Mouse (Mus musculus) MEL (cell line): ENCODE measurements around the gene Nf1. TPM values are rescaled to one million over a fixed set of nuclear protein-coding genes. Genes with fewer than 3 reads are reported as not detected.

Experiments
- DNase-seq: peaks from one replicate; pipeline ENCODE4 v3.0.0; 2011; ENCODE audit warnings: low read depth, low spot score
- H3K27ac ChIP-seq: 2 replicates; pipeline ENCODE4 v1.5.1; 2012; ENCODE audit warnings: low read depth, mild to moderate bottlenecking, control low read depth, low read length, moderate library complexity; ENCODE audit not compliant: control insufficient read depth
- H3K27me3 ChIP-seq, 2 experiments: fragments of 150-350 bp in 1 of 2; sonication (generic) in 1 of 2; 2 replicates each; pipeline ENCODE4 v1.6.1; 2012; ENCODE audit warnings: low read length in 2 of 2, mild to moderate bottlenecking in 2 of 2, improper control_type of control experiment in 1 of 2, moderate library complexity in 1 of 2; ENCODE audit not compliant: insufficient read depth in 2 of 2, control insufficient read depth in 1 of 2
- H3K36me3 ChIP-seq, 2 experiments: 2 replicates each; pipeline ENCODE4 v1.6.1; 2012 to 2014; ENCODE audit warnings: low read length in 2 of 2, improper control_type of control experiment in 1 of 2, inconsistent platforms in 1 of 2, mild to moderate bottlenecking in 1 of 2; ENCODE audit not compliant: insufficient read depth in 2 of 2, control insufficient read depth in 1 of 2
- H3K4me1 ChIP-seq, 2 experiments: fragments of 150-350 bp in 1 of 2; sonication (generic) in 1 of 2; 2 replicates each; pipeline ENCODE4 v1.6.1; 2012; ENCODE audit warnings: low read length in 2 of 2, improper control_type of control experiment in 1 of 2, mild to moderate bottlenecking in 1 of 2; ENCODE audit not compliant: insufficient read depth in 2 of 2, control insufficient read depth in 1 of 2
- H3K4me3 ChIP-seq, 2 experiments: fragments of 150-350 bp in 1 of 2; sonication (generic) in 1 of 2; 2 replicates each; pipeline ENCODE4 v1.5.1; 2012; ENCODE audit warnings: low read depth in 2 of 2, low read length in 2 of 2, mild to moderate bottlenecking in 2 of 2, moderate library complexity in 2 of 2, control low read depth in 1 of 2, improper control_type of control experiment in 1 of 2; ENCODE audit not compliant: control insufficient read depth in 1 of 2, insufficient read depth in 1 of 2
- H3K79me2 ChIP-seq: 2 replicates; pipeline ENCODE4 v1.6.1; 2012; ENCODE audit warnings: mild to moderate bottlenecking, low read length, moderate library complexity; ENCODE audit not compliant: control insufficient read depth, poor library complexity, insufficient read depth
- H3K9ac ChIP-seq: 2 replicates; pipeline ENCODE4 v1.6.1; 2012; ENCODE audit warnings: low read depth, mild to moderate bottlenecking, control low read depth, low read length, moderate library complexity; ENCODE audit not compliant: control insufficient read depth, poor library complexity, severe bottlenecking
- H3K9me3 ChIP-seq: fragments of 150-350 bp; sonication (generic); replicated peaks from 2 replicates; pipeline ENCODE4 v1.6.1; 2012; ENCODE audit warnings: mild to moderate bottlenecking, low read length, improper control_type of control experiment, moderate library complexity; ENCODE audit not compliant: insufficient read depth
- CHD2 ChIP-seq: IDR thresholded peaks from 2 replicates; pipeline ENCODE4 v1.6.1; 2011; ENCODE audit warnings: low read length, improper control_type of control experiment
- ELF1 ChIP-seq: IDR thresholded peaks from 2 replicates; pipeline ENCODE4 v1.6.1; 2014; ENCODE audit warnings: low read depth, mild to moderate bottlenecking, inconsistent platforms, low read length, improper control_type of control experiment, moderate library complexity
- EP300 ChIP-seq, 2 experiments: IDR thresholded peaks; 2 replicates each; pipeline ENCODE4 v1.6.1; 2011; ENCODE audit warnings: improper control_type of control experiment in 2 of 2, low read length in 2 of 2, low read depth in 1 of 2, mild to moderate bottlenecking in 1 of 2
- GABPA ChIP-seq: IDR thresholded peaks from 2 replicates; pipeline ENCODE4 v1.6.1; 2012; ENCODE audit warnings: low read depth, mild to moderate bottlenecking, inconsistent platforms, low read length, improper control_type of control experiment, moderate library complexity
- JUND ChIP-seq: IDR thresholded peaks from 2 replicates; pipeline ENCODE4 v1.6.1; 2011; ENCODE audit warnings: low read depth, mild to moderate bottlenecking, improper control_type of control experiment, low read length
- KAT2A ChIP-seq: conservative IDR thresholded peaks from 2 replicates; pipeline ENCODE4 v1.6.1; 2012; ENCODE audit warnings: low read depth, low read length, improper control_type of control experiment, inconsistent platforms
- MAX ChIP-seq: IDR thresholded peaks from 2 replicates; pipeline ENCODE4 v1.6.1; 2011; ENCODE audit warnings: low read length, improper control_type of control experiment
- MEF2A ChIP-seq: IDR thresholded peaks from 2 replicates; pipeline ENCODE4 v1.6.1; 2014; ENCODE audit warnings: low read depth, mild to moderate bottlenecking, inconsistent platforms, low read length, improper control_type of control experiment; ENCODE audit not compliant: poor library complexity, insufficient replicate concordance, severe bottlenecking; ENCODE audit errors: extremely low read depth
- NELFE ChIP-seq: IDR thresholded peaks from 2 replicates; pipeline ENCODE4 v1.6.1; 2011; ENCODE audit warnings: low read depth, low read length, improper control_type of control experiment
- POLR2A ChIP-seq, 2 experiments: IDR thresholded peaks; 2 replicates each; pipeline ENCODE4 v1.6.1; 2011 to 2012; ENCODE audit warnings: low read length in 2 of 2, mild to moderate bottlenecking in 2 of 2, control low read depth in 1 of 2, improper control_type of control experiment in 1 of 2, low read depth in 1 of 2, moderate library complexity in 1 of 2; ENCODE audit not compliant: control insufficient read depth in 1 of 2, insufficient read depth in 1 of 2, poor library complexity in 1 of 2
- POLR2AphosphoS2 ChIP-seq: IDR thresholded peaks from 2 replicates; pipeline ENCODE4 v1.6.1; 2011; ENCODE audit warnings: low read length, improper control_type of control experiment
- POLR2AphosphoS5 ChIP-seq: IDR thresholded peaks from 2 replicates; pipeline ENCODE4 v1.6.1; 2012; ENCODE audit warnings: low read depth, borderline replicate concordance, mild to moderate bottlenecking, inconsistent platforms, low read length, moderate library complexity, mixed read lengths
- RAD21 ChIP-seq: IDR thresholded peaks from 2 replicates; pipeline ENCODE4 v1.6.1; 2011; ENCODE audit warnings: mild to moderate bottlenecking, low read depth, low read length, improper control_type of control experiment
- RCOR1 ChIP-seq: IDR thresholded peaks from 2 replicates; pipeline ENCODE4 v1.6.1; 2012; ENCODE audit warnings: low read depth, mild to moderate bottlenecking, inconsistent platforms, low read length, improper control_type of control experiment
- SIN3A ChIP-seq: IDR thresholded peaks from 2 replicates; pipeline ENCODE4 v1.6.1; 2012; ENCODE audit warnings: low read length, improper control_type of control experiment, inconsistent platforms
- SMC3 ChIP-seq: IDR thresholded peaks from 2 replicates; pipeline ENCODE4 v1.6.1; 2011; ENCODE audit warnings: low read depth, low read length, improper control_type of control experiment
- TBP ChIP-seq: IDR thresholded peaks from 2 replicates; pipeline ENCODE4 v1.8.0; 2011; ENCODE audit warnings: low read depth, low read length, improper control_type of control experiment
- TCF12 ChIP-seq: IDR thresholded peaks from 2 replicates; pipeline ENCODE4 v1.6.1; 2014; ENCODE audit warnings: low read depth, mild to moderate bottlenecking, inconsistent platforms, low read length, improper control_type of control experiment, moderate library complexity
- USF1 ChIP-seq: IDR thresholded peaks from 2 replicates; pipeline ENCODE4 v1.6.1; 2014; ENCODE audit warnings: low read depth, mild to moderate bottlenecking, inconsistent platforms, low read length, improper control_type of control experiment, moderate library complexity
- USF2 ChIP-seq, 2 experiments: IDR thresholded peaks; 2 replicates each; pipeline ENCODE4 v1.6.1; 2011 to 2012; ENCODE audit warnings: improper control_type of control experiment in 2 of 2, low read length in 2 of 2, borderline replicate concordance in 1 of 2, inconsistent platforms in 1 of 2, low read depth in 1 of 2, mild to moderate bottlenecking in 1 of 2; ENCODE audit not compliant: insufficient read depth in 1 of 2
- polyA plus RNA-seq, 2 experiments: library from polyadenylated mRNA; stranded (reverse) in 1 of 2; unstranded in 1 of 2; fragments of >175 nt in 1 of 2; fragments of >200 nt in 1 of 2; gene quantifications; 2 replicates each; pipeline versions ENCODE4 v1.2.1 to v1.2.4; 2012; ENCODE audit warnings: low replicate concordance in 2 of 2, low read depth in 1 of 2; ENCODE audit not compliant: insufficient read length in 2 of 2, insufficient read depth in 1 of 2, missing spikeins in 1 of 2
- total RNA-seq: library from RNA; depleted of rRNA; stranded (reverse); fragments of 300-350 nt; gene quantifications from 2 replicates; pipeline ENCODE4 v1.2.3, GENCODE M21; 2012

Gene Nf1
- total and polyA plus RNA-seq, 3 experiments = 13.2 to 108 (median 20.3) TPM

DNA sequence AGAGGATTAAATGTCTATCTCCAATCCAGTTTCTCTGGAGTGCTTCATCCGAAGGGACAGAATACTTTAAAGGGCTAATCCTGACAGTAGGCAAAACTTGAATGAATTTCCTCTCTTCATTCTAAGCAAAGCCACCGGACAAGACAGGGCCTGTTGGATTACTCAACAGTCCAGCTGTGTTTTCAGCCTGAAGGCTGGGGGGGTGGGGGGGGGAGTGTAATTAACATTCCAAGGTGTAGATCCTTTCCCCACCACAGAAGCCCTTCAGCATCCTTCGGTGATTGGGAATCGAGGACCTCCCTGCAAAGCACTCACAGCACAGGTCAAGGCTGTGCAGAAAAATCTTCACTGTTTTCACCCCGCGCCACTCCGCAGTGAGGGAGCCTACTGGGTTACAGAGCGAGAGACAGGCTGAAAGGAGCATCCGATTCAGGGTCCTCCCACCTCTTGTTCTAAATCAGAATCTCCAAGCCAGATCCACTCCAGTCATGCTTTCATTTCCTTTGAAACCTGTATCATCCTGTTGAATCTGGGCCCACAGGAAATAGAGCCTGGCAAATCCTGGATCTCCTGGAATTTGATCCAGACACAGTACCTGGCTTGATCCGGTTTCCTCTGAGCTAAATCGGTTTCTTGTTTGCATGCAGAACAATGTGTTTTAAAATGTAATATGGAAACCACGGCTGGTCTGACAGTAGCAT is 15.4 kb upstream of the Nf1 start:
- Histone ChIP-seq H3K27ac (no peak overlapping the region), H3K9me3 (no peaks in the 10 kb centered on the region), H3K79me2 (no peaks in the 10 kb centered on the region), H3K36me3 (no peaks in the 10 kb centered on the region), H3K9ac (no peak overlapping the region), H3K4me1 (peaks cover 0 to 2% of the 10 kb centered on the region in 2 experiments; a peak in 2 of 4 replicates), H3K4me3 (no peak overlapping the region), H3K27me3 (peaks cover 0 to 2% of the 10 kb centered on the region in 2 experiments; a peak in 1 of 4 replicates)
- DNase-seq = no peak
- TF ChIP-seq CHD2 = no peak
- TF ChIP-seq USF1 = no peak
- no peak for TF ChIP-seq RCOR1
- TF ChIP-seq POLR2A (IDR thresholded peaks at IDR 0.05; ENCODE audit: control insufficient read depth in 1 of 2, insufficient read depth in 1 of 2, low read depth in 1 of 2, low read length in 2 of 2, poor library complexity in 1 of 2) = no peak
- TF ChIP-seq ELF1 = no peak
- TF ChIP-seq EP300 (IDR thresholded peaks at IDR 0.05; ENCODE audit: low read depth in 1 of 2, low read length in 2 of 2) = no peak
- no peak for TF ChIP-seq USF2 (IDR thresholded peaks at IDR 0.05; ENCODE audit: borderline replicate concordance in 1 of 2, insufficient read depth in 1 of 2, low read depth in 1 of 2, low read length in 2 of 2)
- no peak for TF ChIP-seq JUND

DNA sequence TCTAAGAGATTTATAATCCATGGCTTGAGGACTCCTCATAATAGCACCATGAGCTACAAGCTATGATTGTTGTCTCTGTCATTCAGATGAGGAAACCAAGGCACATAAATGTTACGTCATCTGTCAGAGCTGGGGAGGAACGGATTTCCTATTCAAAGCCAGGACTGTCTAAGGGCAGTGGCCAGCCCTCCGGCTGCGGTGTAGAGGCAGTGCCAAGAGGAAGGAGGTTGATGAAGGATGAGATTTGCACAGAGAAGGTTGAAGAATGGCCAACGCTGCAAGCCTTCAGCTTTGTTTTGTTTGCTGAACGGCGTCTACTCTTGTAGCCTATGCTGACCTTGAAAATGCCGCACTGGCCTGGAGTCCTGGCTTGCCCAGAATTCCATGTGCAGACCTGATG is 13.8 kb upstream of the Nf1 start:
- H3K27ac ChIP-seq = no peak overlapping the region
- no peaks in the 10 kb centered on the region for H3K79me2 ChIP-seq
- H3K4me1 ChIP-seq = peaks cover 0 to 3% of the 10 kb centered on the region in 2 experiments; a peak in 2 of 4 replicates
- H3K4me3 ChIP-seq = no peak overlapping the region
- DNase-seq = no peak
- no peak overlapping the region for H3K9ac ChIP-seq
- no peaks in the 10 kb centered on the region for H3K9me3 ChIP-seq
- TF ChIP-seq MAX (no peak), POLR2AphosphoS2 (no peak), MEF2A (no peak), SIN3A (no peak), ELF1 (no peak), RCOR1 (no peak), TBP (no peak), USF2 (IDR thresholded peaks at IDR 0.05; ENCODE audit: borderline replicate concordance in 1 of 2, insufficient read depth in 1 of 2, low read depth in 1 of 2, low read length in 2 of 2) (no peak), GABPA (no peak)
- no peaks in the 10 kb centered on the region for H3K36me3 ChIP-seq
- peaks cover 0 to 2% of the 10 kb centered on the region in 2 experiments; a peak in 1 of 4 replicates for H3K27me3 ChIP-seq

DNA sequence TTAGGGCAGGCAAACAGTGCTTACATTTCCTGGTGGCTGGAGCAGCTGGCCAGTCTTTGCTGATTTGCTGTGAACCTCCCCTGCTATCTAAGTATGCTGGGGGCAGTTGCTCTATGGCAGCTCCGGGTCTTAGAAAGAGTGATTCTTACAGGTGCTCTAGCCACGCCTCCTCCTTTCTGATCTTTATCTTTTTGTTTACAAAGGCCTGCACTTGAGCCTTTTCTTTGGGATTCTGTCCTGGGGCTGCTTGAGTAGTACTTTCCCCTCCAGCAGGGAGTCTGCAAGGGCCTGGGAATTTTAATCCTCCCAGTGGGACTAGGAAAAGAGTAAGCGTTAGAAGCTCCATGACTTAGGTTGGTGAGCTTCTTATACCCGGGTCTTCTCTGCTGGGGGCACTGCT is 12.4 kb upstream of the Nf1 start:
- Histone ChIP-seq H3K27me3 (no peaks in the 10 kb centered on the region), H3K9me3 (no peaks in the 10 kb centered on the region), H3K4me3 (no peak overlapping the region), H3K9ac (no peak overlapping the region), H3K36me3 (no peaks in the 10 kb centered on the region), H3K27ac (no peak overlapping the region), H3K4me1 (peaks cover 0 to 3% of the 10 kb centered on the region in 2 experiments; a peak in 2 of 4 replicates), H3K79me2 (no peaks in the 10 kb centered on the region)
- TF ChIP-seq SMC3 (no peak), JUND (no peak), RAD21 (no peak), POLR2A (IDR thresholded peaks at IDR 0.05; ENCODE audit: control insufficient read depth in 1 of 2, insufficient read depth in 1 of 2, low read depth in 1 of 2, low read length in 2 of 2, poor library complexity in 1 of 2) (no peak), NELFE (no peak), TCF12 (no peak), POLR2AphosphoS5 (no peak), KAT2A (no peak)
- DNase-seq = no peak
